Mouse (Mus musculus): ENCODE data around the gene Cwc15.
"Not testable (repeated sequence)": the region's sequence is repeated elsewhere in the genome, so short reads cannot be mapped to it uniquely, and the experiment has no call there.

Cwc15 gene

DNA sequence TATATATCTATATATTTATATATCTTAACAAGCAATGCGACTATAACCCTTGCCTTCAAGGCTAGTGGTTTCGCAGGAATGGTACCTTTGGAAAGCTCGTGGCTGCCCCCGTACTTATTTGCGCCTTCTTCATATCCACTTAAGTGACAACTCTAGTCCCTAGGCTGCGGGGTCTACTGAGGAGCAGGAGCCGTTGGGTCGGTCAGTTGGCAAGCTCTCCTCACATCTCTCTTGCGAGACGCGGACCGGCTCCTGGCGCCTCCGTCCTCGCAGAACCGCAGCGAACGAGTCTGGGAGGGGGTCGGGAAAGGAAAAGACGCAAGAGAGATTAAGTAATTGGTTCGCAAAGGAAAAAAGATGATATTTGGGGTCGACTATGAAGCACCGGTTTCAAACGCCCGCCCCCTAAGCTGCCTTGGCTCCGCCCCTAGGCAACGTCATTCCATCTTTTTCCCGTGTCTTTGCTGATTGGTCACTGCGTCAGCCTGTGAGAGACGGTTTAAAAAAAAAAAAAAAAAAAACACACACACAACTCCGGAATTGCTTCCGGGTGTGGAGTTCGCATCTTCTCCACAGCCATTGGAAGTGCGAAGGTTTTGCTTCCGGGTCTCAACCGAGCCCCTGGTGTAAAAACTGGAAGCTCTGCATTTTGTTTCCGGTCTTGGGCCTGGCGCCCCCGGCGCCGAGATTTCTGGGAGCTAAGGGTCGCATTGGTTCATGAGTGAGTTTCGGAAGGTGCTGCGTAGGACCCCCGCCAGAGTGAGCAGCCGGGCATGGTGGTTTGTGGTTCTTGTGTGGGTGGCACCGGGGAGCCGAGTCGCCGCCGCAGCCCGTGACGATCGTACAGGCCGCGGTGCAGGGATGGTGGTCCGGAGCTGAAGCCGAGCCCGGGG lies at the start of gene Cwc15, which contains the start of gene Kdm4d:
Cwc15 (plus strand) TSS at position 595 of the 893 bp plus-strand sequence.
Kdm4d (minus strand) TSS at position 460 of the 893 bp plus-strand sequence.
- DNase-seq: peak; percentile 94

DNA sequence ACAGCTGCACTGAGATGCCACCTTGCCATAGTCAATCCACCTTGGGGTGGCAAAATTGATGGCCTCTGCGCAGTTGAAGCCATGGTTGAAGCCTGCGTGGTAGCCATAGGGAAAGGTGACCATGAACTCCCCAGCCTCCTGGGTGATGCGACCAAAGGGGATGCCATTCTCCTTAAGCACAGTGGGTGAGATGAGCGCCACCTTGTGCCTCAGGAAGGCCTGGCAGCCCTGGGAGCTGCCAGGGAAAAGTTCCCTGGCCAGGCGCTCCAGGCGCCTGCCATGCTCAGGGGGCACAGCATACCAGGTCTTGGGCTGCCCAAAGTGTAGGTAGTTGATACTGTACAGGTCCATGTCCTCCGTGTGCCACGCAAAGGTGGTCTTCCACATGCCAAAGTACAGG lies 49.3 kb upstream of the Cwc15 start:
- DNase-seq: peak; percentile 15

DNA sequence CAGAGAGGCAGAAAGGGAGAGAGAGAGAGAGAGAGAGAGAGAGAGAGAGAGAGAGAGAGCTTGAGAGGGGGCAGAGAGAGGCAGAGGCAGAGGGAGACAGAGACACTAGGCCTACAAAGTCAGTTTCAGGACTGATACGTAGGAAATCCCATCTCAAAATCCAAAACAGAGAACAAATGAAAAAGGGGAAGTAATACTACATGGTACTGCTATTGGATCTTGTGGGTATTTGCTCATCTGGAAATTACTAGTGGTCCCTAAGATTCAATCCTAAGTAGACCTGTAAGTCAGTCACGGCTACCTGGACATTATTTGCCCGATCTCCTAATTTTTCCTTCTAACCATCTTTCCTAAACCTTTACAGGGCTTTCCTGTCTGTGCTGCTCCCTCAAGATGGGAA lies 44.1 kb upstream of the Cwc15 start:
- DNase-seq: no peak

DNA sequence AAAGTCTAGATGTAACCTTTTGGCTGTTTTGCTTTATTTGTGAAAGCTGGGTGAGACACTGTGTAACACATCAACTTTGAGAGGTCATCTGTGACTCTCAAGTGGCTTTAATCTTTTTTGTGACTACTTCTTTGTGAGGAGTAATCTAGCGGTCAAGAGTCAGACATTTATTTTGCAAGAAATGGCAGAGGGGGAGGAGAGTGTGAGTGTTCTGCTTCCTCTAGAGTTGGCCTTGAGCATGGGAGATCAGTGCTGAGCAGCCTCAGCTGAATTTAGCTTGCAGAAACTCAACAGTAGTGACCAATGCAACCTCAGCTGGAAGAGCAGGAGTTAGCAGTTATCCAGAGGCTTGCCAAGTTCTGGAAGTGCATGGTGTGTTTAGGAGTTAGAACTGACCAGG lies 37.9 kb upstream of the Cwc15 start:
- DNase-seq: not testable (repeated sequence)

DNA sequence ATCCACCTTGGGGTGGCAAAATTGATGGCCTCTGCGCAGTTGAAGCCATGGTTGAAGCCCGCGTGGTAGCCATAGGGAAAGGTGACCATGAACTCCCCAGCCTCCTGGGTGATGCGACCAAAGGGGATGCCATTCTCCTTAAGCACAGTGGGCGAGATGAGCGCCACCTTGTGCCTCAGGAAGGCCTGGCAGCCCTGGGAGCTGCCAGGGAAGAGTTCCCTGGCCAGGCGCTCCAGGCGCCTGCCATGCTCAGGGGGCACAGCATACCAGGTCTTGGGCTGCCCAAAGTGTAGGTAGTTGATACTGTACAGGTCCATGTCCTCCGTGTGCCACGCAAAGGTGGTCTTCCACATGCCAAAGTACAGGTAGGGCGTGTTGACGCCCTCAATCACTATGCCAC lies 36.7 kb upstream of the Cwc15 start:
- DNase-seq: not testable (repeated sequence)

DNA sequence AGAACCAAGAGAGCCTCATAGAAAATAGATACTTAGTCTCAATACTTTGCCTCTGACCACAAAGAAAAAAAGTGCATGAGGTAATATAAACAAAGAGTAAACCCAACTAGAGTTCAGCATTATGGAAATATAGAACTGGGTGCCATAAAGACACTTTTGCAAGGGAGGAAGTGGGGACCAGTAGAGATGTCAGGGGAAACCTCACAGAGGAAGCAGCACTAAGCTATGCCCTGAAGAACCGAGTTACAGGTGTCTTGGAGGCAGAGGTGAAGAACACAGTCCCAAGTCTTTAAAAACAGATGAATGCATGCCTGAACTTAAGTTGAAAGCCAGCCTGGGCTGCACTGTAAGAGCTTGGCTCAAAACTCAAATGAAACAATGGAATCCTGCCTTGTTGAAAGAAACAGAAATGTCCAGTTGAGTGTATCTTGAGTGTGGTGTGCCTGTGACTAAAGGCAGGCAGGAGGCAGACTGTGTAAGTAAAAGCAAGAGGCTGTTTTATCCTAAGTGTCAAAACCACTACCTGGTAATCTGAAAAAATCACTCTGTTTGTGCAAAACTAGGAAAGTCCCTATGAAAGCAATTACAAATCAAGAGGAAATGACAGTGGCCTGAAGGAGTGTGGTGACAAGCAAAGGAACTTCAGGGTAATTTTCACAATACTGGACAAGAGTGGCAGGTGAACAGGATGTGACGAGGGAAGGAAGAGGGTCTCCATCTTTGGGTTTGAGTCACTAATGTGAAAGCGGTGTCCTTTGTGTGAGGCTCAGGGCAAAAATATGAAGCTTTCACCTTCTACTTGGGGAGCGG lies 1.3 kb upstream of the Cwc15 start:
- no peak for DNase-seq

DNA sequence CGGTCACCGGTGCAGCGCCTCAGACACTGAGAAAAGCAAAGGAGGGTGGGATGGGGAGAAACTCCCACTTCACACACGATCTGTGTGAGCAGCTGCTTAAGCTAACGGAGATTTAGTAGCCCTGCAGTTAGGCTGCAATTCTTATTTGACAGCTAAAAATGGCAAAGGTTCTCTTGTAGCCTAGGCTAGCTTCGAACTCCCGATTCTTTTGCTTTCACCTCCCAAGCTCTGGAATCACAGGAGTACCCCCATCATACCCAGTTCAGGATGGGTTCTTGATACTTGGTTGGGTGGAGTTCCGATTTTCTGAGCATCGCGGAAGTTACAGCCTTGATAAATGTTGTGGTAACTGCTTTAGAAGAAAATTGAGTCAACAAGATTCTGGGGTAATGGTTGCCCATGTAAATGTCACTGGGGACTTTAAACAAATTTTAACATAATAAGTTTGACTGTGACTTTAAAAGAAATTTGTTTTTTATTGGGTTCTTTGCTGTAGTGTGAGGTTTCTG lies 553 bp downstream of the Cwc15 start:
- no peak for DNase-seq

DNA sequence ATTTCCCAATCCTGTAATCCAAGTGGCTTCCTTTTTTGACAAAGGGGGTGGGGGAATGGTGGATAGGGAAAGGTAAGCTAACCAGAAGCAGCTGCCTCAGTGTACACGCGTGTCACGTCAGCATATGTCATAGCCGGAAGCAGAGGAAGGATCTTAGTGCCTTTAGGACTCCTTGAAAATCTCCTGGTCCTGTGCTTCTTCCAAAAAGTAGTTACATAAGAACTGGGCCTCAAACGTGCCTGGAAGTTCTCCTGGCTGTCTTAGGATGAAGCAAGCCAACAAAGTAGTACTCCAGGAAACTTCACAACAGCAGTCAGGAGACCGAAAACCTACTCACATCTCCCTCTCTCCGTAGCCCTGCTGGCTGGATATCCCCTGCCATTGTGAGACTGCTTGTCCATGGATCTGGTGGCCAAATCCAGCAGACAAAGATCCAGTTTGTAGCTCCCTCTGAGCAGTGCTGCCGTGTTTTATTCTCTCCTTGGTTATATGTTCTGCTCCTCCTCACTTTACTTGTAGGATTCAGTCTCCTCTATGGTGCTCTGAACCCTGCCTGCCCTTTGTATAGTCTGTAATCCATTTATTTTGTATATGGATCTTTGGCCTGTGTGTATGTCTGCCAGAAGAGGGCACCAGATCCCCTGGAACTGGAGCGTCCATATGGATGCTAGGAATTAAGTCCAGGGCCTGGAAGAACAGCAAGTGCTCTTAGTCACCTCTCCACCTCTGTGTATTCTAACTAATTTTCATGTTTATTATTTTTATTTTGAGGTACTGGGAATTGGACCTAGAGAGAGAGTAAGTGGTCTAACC lies 12.4 kb downstream of the Cwc15 start:
- peak; percentile 57 for DNase-seq

DNA sequence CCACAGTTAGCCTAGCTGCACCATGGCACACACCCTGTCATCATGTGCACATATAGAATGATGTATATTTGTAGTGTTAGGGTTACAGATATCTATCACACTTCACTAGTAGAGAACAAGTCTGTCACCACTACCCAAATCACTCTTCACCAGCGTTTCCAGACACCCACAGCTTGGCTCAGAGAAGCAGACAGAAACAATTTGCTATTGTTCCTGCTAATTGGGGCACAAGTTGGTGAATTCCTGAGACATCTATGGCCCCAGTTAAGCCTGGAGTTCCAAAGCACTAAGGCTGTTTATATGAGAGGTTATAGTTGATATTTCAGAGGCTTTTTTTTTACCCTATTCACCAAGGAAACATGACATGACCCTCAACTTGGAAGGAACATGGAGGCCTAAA lies 16.9 kb downstream of the Cwc15 start:
- DNase-seq: no peak

DNA sequence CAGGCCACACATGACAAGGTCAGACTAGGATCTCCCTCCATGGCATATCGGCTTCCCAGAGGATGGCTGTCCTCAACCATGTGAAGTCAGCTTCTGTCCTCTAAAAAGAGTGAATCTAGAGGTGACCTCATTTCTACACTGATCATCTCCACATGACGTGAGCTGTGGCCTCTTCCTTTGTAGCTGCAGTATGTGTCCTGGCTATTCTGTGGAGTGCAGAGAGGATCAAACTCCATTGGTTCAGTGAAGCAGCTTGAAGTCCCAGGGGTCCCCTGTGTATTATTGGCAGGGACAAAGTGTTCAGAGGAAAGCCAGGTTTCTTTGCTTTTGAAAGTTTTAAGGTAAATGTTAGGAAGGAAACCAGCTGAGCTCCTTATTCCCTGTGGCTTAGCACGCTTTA lies 17.7 kb downstream of the Cwc15 start:
- no peak for DNase-seq

DNA sequence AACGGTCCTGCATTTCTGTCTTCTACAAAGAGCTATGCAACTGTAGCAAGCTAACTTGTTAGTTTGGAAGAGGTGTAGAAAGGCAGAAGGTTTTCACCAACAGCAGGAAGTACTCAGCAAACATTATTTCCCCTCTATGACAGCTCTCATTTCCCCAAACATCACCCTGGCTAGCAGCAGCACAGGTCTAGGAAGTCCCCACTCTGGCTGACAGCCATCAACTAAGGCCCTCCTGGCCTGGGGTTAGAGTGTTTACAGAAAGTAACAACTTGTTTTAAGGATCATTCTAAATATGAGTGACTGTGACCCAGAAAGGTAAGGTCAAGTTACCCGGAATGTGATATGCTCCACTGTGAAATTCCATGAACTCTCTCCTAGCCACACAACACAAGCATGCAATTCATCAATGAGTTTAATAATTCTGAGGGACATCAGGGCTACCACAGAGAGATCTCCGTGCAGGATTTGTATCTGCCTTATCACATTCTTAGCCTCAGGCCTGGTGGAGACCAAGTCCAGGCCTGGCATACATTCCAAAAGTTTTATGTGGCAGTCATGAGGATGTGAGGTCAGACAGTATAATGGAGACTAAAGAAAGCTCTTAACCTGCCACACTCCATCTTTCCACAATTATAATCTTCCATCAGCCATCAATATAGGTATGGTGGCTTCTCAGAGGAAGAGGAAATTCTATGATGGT lies 20.7 kb downstream of the Cwc15 start:
- DNase-seq: peak; percentile 19

DNA sequence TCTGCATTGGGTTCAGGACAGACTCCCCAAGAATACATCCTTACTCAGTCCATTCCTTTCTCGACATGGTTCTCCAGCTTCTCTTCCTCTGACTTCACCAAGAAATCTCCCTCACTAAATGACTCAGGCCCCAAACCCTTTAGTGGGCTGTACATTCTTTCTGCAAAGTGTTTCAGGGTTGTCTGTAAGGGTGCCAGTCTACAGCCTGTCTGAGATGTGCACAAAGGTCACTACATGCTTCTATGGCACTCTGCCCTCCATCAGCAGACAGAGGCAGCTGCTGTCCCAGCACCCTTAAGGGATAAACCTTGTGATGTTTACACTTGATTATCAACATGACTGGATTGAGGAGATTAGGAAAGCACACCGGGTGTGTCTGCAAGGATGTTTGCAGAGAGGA lies 21.3 kb downstream of the Cwc15 start:
- no peak for DNase-seq

DNA sequence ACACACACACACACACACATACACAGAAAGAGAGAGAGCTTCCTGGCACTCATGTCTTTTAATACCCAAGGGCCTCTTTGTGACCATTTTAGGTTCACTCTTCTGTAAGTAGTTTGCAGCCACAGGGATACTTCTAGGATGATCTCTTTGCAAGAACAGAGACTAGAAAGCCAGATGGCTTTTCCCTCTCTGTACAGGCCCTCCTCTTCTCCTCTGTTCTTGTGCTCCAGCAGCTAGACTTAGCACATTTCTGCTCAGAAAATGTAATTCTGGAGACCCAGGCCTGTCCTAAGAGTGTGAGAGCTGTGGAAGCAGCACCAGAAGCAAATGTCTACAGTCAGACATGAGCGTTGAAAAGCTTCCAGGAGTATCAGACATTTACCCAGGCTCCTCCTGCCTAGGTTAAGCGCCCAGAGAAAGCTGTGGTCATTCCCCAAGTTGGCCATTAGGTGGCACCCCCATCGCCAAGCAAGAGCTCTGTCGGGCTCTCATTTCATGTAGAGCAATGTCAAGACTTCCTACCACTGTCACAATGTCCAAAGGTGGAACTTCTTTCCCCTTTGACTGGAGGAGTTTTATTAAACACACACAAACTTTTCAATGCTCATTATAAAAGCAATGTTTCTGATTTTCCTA lies 23.1 kb downstream of the Cwc15 start:
- DNase-seq: peak; percentile 85

DNA sequence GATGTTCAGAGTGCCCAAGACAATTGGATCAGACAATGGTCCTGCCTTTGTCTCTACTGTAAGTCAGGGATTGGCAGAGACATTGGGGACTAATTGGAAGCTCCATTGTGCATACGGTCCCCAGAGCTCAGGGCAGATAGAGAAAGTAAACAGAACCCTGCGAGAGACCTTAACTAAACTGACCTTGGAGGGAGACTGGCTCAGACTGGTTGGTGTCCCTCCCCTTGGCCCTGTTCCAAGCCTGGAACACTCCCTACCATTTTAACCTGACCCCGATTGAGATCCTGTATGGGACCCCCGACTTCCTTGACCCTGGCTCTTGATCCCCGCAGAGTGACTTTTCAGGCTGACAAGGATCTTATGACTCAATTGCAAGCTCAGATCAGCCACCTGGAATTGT lies 29.6 kb downstream of the Cwc15 start:
- no peak for DNase-seq

DNA sequence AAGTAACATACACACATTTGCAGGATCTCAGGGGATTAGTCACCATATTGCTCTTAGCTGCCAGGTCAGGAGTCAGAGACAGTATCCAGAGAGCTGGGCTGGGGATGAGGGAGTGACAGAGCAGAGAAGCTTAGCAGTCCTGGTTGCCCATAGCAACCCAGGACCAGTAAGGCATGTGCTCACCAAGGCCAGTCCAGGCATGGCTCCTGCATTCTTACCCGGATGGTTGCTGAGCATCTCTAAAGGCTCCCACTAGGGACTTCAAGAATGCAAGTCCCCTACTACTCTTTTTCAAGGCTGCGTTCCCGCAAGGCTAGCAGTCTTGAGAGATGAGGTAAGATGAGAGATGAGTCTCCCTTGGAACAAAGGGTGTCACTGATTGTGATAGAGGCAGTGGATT lies 31.9 kb downstream of the Cwc15 start:
- no peak for DNase-seq

DNA sequence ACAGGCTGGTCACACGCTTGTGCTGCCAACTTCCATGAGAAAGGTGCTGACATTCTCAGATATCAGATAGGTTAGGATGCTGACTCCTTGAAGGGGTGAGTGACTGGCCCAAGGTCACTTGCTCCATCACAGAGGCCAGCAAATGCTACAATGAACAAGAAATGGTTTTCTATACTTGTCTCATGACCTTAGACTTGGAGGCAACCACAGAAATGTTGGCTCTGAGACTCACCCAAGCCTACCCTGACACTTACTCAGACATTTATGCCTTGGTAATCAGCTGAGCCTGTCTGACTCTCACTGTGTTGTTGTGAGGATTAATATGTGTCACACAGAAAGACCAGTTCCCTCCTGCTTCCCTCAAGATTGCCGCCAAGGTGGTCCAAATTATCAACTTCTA lies 33.2 kb downstream of the Cwc15 start:
- DNase-seq: no peak

DNA sequence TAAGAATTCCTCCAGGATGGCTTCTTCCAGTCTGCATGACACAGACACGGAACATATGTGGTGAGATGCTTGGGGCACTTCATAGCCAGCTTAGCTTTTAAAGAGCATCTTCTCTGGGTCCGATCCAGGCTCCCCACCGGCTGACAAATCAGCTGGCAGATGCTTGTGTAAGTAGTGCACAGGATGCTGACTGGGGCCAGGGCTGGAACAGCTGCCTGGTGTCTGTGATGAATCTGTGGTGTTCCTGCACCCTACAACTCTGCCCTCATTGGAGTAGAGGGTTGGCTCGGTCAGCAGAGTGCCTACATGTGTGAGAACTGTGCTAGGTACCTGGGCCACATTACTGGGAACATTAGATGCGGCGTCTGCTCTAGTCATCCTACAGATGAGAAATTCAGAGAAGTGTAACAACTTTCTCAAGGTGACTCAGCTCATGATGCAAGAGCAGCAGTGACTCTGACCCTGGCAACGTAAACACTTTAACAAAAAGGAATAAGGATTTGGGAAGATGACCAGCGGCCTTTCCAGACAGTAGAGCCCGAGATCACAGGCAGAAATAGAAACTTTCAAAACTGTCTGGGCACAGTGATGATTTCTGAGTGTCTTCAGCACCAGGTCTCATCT lies 34.5 kb downstream of the Cwc15 start:
- no peak for DNase-seq

DNA sequence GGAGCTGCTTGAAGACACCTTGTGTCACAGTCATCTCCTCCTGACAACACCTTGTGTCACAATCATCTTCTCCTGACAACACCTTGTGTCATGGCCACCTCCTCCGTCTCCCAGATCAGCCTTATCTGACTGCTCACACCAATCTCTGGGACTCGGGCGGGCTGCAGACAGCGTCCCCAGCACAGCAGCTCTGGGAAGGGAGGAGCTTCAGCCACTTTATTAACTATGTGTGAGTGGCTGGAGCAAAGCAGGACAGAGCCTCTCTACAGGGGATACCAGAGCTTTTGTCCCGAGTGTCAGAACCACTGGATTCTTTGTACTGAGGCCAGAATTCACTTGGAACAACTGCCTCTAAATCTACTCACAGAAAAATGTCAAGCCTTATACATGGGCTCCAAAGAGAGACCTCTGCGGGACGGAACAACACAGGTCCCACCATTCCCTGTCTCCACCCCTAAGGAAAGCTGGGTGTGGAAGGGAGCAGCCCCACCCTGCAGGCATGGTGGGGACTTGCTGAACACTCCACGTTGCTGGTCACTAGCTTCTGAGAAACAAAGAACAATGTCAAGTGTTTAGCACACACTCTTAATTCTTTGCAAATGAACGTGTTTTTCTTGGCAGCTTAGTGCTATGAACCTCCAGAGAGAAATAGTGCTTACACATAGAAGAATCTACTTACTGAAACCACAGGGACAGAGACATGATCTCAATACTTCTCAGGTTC lies 43.8 kb downstream of the Cwc15 start:
- DNase-seq: peak; percentile 30

DNA sequence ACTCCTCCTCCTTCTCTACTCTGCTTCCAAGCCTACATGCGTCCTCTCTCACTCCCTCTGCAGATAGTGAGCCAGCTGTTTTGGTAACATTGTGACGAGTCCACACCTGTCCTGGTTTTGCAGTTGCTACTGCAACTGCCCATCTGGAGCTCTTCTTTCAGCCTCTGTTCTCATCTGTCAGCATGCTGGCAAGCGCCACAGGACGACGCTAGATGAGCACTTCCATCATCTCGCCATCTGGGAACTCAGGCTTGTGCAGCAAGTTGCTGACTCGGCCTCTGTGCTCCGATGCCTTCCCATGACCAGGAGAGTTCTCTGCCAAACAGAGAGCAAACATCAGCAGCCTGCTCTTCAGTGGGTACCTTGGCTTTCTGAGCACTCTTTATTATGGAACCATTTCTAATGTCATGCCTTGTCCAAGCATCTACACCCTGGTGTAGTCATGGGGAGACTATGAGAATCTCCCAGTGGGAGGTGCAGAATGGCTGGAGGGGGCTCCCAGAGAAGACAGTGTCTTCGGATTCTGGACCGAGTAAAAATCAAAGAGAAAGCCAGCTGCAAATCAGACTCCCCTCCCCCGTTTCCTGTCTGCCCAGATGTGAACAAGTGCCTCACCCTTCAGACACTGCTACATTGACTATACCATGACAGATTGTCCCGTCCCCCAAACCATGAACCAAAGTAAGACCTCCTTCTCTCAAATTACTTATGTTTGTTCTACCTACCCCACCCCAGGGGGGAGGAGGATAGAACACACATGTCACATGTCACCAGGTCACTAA lies 47.4 kb downstream of the Cwc15 start:
- peak; percentile 26 for DNase-seq

DNA sequence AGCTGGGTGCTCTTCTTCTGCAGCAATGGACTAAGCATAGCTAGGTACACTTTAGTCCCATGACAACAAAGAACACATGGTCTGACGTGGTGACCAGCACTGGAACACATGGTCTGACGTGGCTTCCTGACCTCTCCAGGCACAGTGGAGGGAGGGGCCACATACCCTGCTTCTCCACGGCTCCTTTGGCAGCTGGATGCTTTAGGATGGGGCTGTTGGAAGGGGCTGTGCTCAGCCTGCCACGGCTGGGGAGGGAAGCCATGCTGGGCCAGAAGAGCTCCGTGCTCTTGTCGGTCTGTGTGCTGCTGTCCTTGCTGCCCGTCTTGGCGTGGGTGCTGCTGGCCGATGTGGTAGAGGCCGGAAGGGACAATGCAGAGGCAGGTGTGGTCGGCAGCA lies 47.9 kb downstream of the Cwc15 start:
- no peak for DNase-seq

Data from lung, postnatal 14 days (tissue).